Mouse (Mus musculus) hindbrain, embryonic 16.5 days (tissue): ENCODE data around the gene Hdgfl2. TPM values are rescaled to one million over a fixed set of nuclear protein-coding genes. Genes with fewer than 3 reads are reported as not detected.
A peak's percentile ranks its signal among the peaks of the same experiment; 100 is the strongest.
"Not testable (repeated sequence)": the region's sequence is repeated elsewhere in the genome, so short reads cannot be mapped to it uniquely, and the experiment has no call there.

Source experiments
- ATAC-seq: fragments of 200-750 bp; cut with Nextera tagmentation; 2 replicates; pipeline ENCODE4 v1.8.0; 2017; ENCODE audit warnings: moderate TSS enrichment, moderate library complexity
- H3K27ac ChIP-seq: fragments of 300-500 bp; sonication (generic); 2 replicates; pipeline ENCODE4 v1.5.1; 2014; ENCODE audit warnings: low read depth, mild to moderate bottlenecking, control low read depth, low read length, moderate library complexity
- H3K27me3 ChIP-seq: fragments of 300-500 bp; sonication (generic); replicated peaks from 2 replicates; pipeline ENCODE4 v1.6.1; 2014; ENCODE audit warnings: low read length; ENCODE audit not compliant: control insufficient read depth, insufficient read depth
- H3K36me3 ChIP-seq: fragments of 300-500 bp; sonication (generic); 2 replicates; pipeline ENCODE4 v1.6.1; 2014; ENCODE audit warnings: mild to moderate bottlenecking, low read length, moderate library complexity, mixed read lengths; ENCODE audit not compliant: control insufficient read depth, insufficient read depth
- H3K4me1 ChIP-seq: fragments of 300-500 bp; sonication (generic); 2 replicates; pipeline ENCODE4 v1.6.1; 2014; ENCODE audit warnings: low read depth, low read length; ENCODE audit not compliant: control insufficient read depth, insufficient read depth
- H3K4me2 ChIP-seq: fragments of 300-500 bp; sonication (generic); 2 replicates; pipeline ENCODE4 v1.6.1; 2014; ENCODE audit warnings: mild to moderate bottlenecking, low read length, control low read depth, moderate library complexity
- H3K4me3 ChIP-seq: fragments of 300-500 bp; sonication (generic); 2 replicates; pipeline ENCODE4 v1.5.1; 2014; ENCODE audit warnings: mild to moderate bottlenecking, low read length, control low read depth, moderate library complexity
- H3K9ac ChIP-seq: fragments of 300-500 bp; sonication (generic); 2 replicates; pipeline ENCODE4 v1.6.1; 2014; ENCODE audit warnings: low read depth, mild to moderate bottlenecking, control low read depth, low read length, moderate library complexity
- H3K9me3 ChIP-seq: fragments of 300-500 bp; sonication (generic); 2 replicates; pipeline ENCODE4 v1.6.1; 2014; ENCODE audit warnings: mild to moderate bottlenecking, low read length, moderate library complexity; ENCODE audit not compliant: control insufficient read depth
- WGBS: fragments of 180-500 bp; shearing (Covaris S2); extraction: QIAGEN DNeasy Blood & Tissue Kit; methylation state at CpG from one replicate; pipeline ENCODE4 v1.1.7; 2014; 5-methylcytosine and 5-hydroxymethylcytosine counted together
- polyA plus RNA-seq: library from polyadenylated mRNA; unstranded; fragments of >200 nt; fragmentation: Nextera tagmentation; extraction: Ambion mirVana; gene quantifications from 2 replicates; pipeline ENCODE4 v1.2.1, GENCODE M21; 2015

Gene Hdgfl2
- polyA plus RNA-seq, 1 experiment from 2014 or later, result 125 TPM

DNA sequence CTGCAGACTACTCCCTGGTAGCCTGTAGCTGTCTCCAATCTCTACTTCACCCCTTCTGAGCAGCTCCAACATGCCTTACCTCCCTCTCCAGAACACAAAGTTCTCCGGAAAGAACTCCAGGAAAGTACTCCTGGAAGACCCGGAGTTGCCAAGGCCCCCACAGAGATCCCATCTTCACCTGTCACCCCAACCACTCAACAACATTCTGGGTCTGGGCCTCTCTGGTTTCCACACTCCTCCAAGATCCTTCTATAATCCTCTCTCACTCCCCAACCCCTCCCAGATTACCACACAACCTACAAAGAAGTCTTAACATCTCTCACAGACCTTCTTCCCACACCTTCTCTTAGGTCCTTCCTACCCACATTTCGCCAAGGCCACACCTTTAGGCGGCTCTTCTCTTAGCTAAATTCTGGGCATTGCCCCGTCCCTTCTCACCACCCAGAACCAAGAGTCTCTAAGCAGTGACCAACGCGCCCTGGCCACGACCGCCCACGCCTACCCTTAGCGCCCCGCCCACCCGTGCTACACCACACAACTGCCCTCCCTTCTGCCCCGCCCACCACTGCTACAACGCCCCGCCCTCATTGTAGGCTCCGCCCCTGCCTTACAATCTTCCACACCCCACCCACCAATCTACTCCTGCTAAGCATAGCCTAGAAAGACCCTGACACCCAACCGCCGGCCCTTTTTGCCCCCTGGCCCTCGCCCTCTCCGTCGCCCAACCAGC is 5.2 kb upstream of the Hdgfl2 start:
- Histone ChIP-seq H3K4me1 (peaks cover 12% of the 10 kb centered on the region), H3K4me2 (peak overlapping the region; percentile 59), H3K4me3 (peak overlapping the region; percentile 84), H3K9me3 (no peaks in the 10 kb centered on the region), H3K27ac (peak overlapping the region; percentile 91), H3K9ac (peak overlapping the region; percentile 84), H3K27me3 (no peaks in the 10 kb centered on the region), H3K36me3 (peaks cover 34% of the 10 kb centered on the region)
- ATAC-seq, result peak; percentile 5
- 7% methylated on average over 22 of the region's 22 CpGs for WGBS

DNA sequence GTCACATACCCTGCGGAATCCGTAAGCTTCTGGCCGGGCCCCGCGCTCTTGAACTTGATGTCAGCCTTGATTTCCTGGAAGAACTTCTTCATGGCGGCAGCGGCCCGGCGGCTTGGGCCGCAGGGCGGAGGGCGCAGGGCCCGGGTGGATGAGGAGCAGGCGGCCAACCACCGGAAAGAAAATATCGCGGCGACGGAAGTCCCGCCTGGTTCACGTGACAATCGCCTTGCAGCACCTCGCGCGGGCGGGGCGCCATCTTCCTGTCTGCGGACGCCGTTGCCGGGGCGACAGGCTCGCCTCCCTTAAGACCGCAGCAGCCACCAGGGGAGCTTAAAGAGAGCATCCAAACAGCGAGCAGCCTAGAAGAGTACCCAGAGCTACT is 4.6 kb upstream of the Hdgfl2 start, which contains the start of gene Ubxn6:
Gene Ubxn6 (minus strand): TSS at position 202 of the 382 bp plus-strand sequence.
- H3K4me1 ChIP-seq, result peaks cover 12% of the 10 kb centered on the region
- H3K36me3 ChIP-seq, result peaks cover 29% of the 10 kb centered on the region
- H3K27me3 ChIP-seq, result no peaks in the 10 kb centered on the region
- peak within 1 kb of the TSS; percentile 59 for H3K4me2 ChIP-seq
- H3K9ac ChIP-seq, result peak within 1 kb of the TSS; percentile 84
- WGBS, result under 1% methylated on average over 35 of the region's 35 CpGs
- ATAC-seq, result peak; percentile 62
- H3K27ac ChIP-seq, result peak within 1 kb of the TSS; percentile 91
- H3K9me3 ChIP-seq, result no peaks in the 10 kb centered on the region
- peak within 1 kb of the TSS; percentile 84 for H3K4me3 ChIP-seq

- Histone ChIP-seq H3K9ac (no peak overlapping the region), H3K4me3 (no peak overlapping the region), H3K4me2 (no peak overlapping the region), H3K27me3 (no peaks in the 10 kb centered on the region), H3K36me3 (peaks cover 5% of the 10 kb centered on the region; the same call in 1 of the 2 replicates), H3K9me3 (no peaks in the 10 kb centered on the region), H3K4me1 (peaks cover 33% of the 10 kb centered on the region), H3K27ac (no peak overlapping the region)
- WGBS, result 88% methylated on average over 5 of the region's 5 CpGs
- no peak for ATAC-seq
These were observed 1.9 kb upstream of the Hdgfl2 start for GRCm38 (mm10) chr17:56077523-56077922.

DNA sequence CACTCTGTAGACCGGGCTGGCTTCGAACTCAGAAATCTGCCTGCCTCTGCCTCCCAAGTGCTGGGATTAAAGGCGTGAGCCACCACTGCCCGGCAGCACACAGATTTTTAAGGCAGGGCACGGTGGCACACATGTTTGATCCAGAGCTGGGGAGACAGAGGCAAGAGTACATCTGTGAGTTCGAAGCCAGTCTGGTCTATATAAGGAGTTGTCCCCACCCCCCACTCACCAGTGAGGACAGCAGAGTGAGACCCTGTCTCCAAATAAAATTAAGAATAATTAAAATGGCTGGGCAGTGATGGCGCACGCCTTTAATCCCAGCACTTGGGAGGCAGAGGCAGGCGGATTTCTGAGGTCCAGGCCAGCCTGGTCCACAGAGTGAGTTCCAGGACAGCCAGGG is 1.1 kb upstream of the Hdgfl2 start:
- not testable (repeated sequence) for H3K9ac ChIP-seq, H3K36me3 ChIP-seq, H3K9me3 ChIP-seq, H3K27ac ChIP-seq, H3K27me3 ChIP-seq, ATAC-seq
- Histone ChIP-seq H3K4me1 (peaks cover 33% of the 10 kb centered on the region), H3K4me3 (peak overlapping the region; percentile 91; the same call in 1 of the 2 replicates), H3K4me2 (peak overlapping the region; percentile 42)
- 60% methylated on average over 9 of the region's 9 CpGs for WGBS

DNA sequence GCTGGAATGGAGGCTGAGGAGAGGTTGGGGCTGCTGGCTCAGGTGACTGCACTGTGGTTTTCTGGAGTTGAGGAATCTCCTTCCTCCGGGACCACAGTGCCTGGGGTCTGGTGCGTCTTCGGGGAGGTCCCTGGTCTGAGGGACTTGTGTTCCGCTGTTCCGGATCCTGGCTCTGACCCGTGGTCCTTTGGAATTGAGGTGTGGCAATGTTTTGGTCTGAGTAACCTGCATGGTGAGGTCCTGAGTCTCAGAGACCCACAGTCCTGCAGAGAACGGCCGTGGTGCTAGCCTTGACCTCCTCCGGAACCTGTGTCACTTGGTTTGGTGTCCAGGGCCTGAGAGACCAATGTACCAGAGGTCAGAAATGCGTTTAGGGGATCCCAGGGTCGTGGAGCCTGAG is 487 bp downstream of the Hdgfl2 start:
- Histone ChIP-seq H3K4me1 (peaks cover 26% of the 10 kb centered on the region), H3K4me2 (peak overlapping the region; percentile 100), H3K4me3 (peak overlapping the region; percentile 91), H3K9me3 (no peaks in the 10 kb centered on the region), H3K27ac (peak overlapping the region; percentile 76), H3K27me3 (no peaks in the 10 kb centered on the region), H3K9ac (peak overlapping the region; percentile 90), H3K36me3 (no peaks in the 10 kb centered on the region; the same call in 1 of the 2 replicates)
- no peak for ATAC-seq
- 2% methylated on average over 11 of the region's 11 CpGs for WGBS

- 7% methylated on average over 8 of the region's 8 CpGs for WGBS
- H3K9ac ChIP-seq, result peak overlapping the region; percentile 90
- peak overlapping the region; percentile 100 for H3K4me2 ChIP-seq
- H3K4me3 ChIP-seq, result peak overlapping the region; percentile 91
- no peaks in the 10 kb centered on the region; the same call in 1 of the 2 replicates for H3K36me3 ChIP-seq
- peaks cover 21% of the 10 kb centered on the region for H3K4me1 ChIP-seq
- no peaks in the 10 kb centered on the region for H3K9me3 ChIP-seq
- H3K27ac ChIP-seq, result peak overlapping the region; percentile 44; the same call in 1 of the 2 replicates
- H3K27me3 ChIP-seq, result no peaks in the 10 kb centered on the region
- peak; percentile 50 for ATAC-seq
These were observed 1.5 kb downstream of the Hdgfl2 start for GRCm38 (mm10) chr17:56080781-56081585.

- 100% methylated on average over 1 of the region's 1 CpGs for WGBS
- Histone ChIP-seq H3K36me3 (peaks cover 18% of the 10 kb centered on the region), H3K4me2 (no peak overlapping the region), H3K9me3 (no peaks in the 10 kb centered on the region), H3K4me1 (no peaks in the 10 kb centered on the region), H3K27ac (no peak overlapping the region), H3K27me3 (no peaks in the 10 kb centered on the region), H3K4me3 (no peak overlapping the region), H3K9ac (no peak overlapping the region)
- ATAC-seq, result no peak
These were observed 12.9 kb downstream of the Hdgfl2 start for GRCm38 (mm10) chr17:56092312-56092711.

DNA sequence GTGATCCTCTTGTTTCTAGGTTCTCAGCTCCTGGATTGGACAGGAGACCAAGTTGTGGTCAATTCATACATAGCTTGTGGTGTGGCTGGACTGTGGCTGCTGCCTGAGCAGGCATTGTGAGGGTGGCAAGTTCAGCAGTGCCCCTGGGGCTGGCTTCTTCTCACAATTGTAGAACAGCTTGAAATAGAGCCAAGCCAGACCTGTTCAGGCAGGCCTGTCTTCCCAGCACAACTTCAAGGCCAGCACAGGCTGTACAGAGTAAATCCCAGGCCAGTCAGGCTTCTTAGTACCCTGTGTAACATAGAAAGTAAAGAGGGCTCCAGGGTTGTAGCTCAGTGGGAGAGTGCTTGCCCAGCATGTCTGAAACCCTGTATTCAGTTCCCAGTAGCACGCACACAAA is 13.4 kb downstream of the Hdgfl2 start:
- Histone ChIP-seq H3K36me3 (peaks cover 23% of the 10 kb centered on the region), H3K4me3 (no peak overlapping the region), H3K27ac (no peak overlapping the region), H3K9me3 (no peaks in the 10 kb centered on the region), H3K27me3 (no peaks in the 10 kb centered on the region), H3K4me1 (no peaks in the 10 kb centered on the region), H3K4me2 (no peak overlapping the region), H3K9ac (no peak overlapping the region)
- ATAC-seq, result no peak
- WGBS, result 80% methylated on average over 1 of the region's 1 CpGs

- no peak overlapping the region for H3K27ac ChIP-seq
- 89% methylated on average over 12 of the region's 12 CpGs for WGBS
- no peak overlapping the region for H3K4me2 ChIP-seq
- peaks cover 50% of the 10 kb centered on the region for H3K36me3 ChIP-seq
- ATAC-seq, result no peak
- H3K27me3 ChIP-seq, result no peaks in the 10 kb centered on the region
- H3K9ac ChIP-seq, result no peak overlapping the region
- H3K4me3 ChIP-seq, result no peak overlapping the region
- no peaks in the 10 kb centered on the region for H3K9me3 ChIP-seq
- no peaks in the 10 kb centered on the region for H3K4me1 ChIP-seq
These were observed 17.4 kb downstream of the Hdgfl2 start for GRCm38 (mm10) chr17:56096883-56097282.
